Mouse (Mus musculus) macrophage (primary cell): ENCODE data around the gene Krtap11-1. TPM values are rescaled to one million over a fixed set of nuclear protein-coding genes. Genes with fewer than 3 reads are reported as not detected.

ENCODE experiments used
- H3K27ac ChIP-seq: fragments of 350-480 bp; formaldehyde crosslinking; 2 replicates; pipeline ENCODE4 v1.9.0; 2021
- H3K36me3 ChIP-seq: fragments of 350-480 bp; formaldehyde crosslinking; 2 replicates; pipeline ENCODE4 v1.9.0; 2021; ENCODE audit errors: inconsistent target
- H3K4me3 ChIP-seq: fragments of 350-480 bp; formaldehyde crosslinking; 2 replicates; pipeline ENCODE4 v1.9.0; 2021; ENCODE audit errors: inconsistent target
- H3K79me2 ChIP-seq: fragments of 350-480 bp; formaldehyde crosslinking; 2 replicates; pipeline ENCODE4 v1.9.0; 2021; ENCODE audit errors: inconsistent target
- WGBS: methylation state at CpG from one replicate; pipeline ENCODE4 v1.1.7; 2026; ENCODE audit warnings: inconsistent platforms; ENCODE audit not compliant: missing documents; 5-methylcytosine and 5-hydroxymethylcytosine counted together
- polyA plus RNA-seq: library from polyadenylated mRNA; stranded (reverse); fragments of 250-400 nt; gene quantifications from 3 replicates; pipeline ENCODE4 v1.2.4, GENCODE M21; 2018; ENCODE audit warnings: inconsistent platforms

Krtap11-1 gene
- polyA plus RNA-seq, 1 experiment from 2014 or later = not detected

- no peak overlapping the region for H3K27ac ChIP-seq
- WGBS = 91% methylated on average over 6 of the region's 6 CpGs
- no peaks in the 10 kb centered on the region for H3K79me2 ChIP-seq
- no peak overlapping the region for H3K4me3 ChIP-seq
- H3K36me3 ChIP-seq = no peaks in the 10 kb centered on the region
Measured at GRCm38 (mm10) chr16:89537349-89537748, 33.6 kb downstream of the Krtap11-1 start.

GRCm38 (mm10) chr16:89530547-89530946 lies 40.4 kb downstream of the Krtap11-1 start:
- H3K27ac ChIP-seq = no peak overlapping the region
- no peaks in the 10 kb centered on the region for H3K79me2 ChIP-seq
- H3K36me3 ChIP-seq = no peaks in the 10 kb centered on the region
- WGBS = 69% methylated on average over 7 of the region's 7 CpGs
- no peak overlapping the region for H3K4me3 ChIP-seq

- no peak overlapping the region for H3K4me3 ChIP-seq
- no peaks in the 10 kb centered on the region for H3K36me3 ChIP-seq
- H3K27ac ChIP-seq = no peak overlapping the region
- no peaks in the 10 kb centered on the region for H3K79me2 ChIP-seq
- 81% methylated on average over 7 of the region's 7 CpGs for WGBS
Measured at GRCm38 (mm10) chr16:89529846-89530245, 41.1 kb downstream of the Krtap11-1 start.

GRCm38 (mm10) chr16:89528380-89528779 lies 42.6 kb downstream of the Krtap11-1 start:
- H3K4me3 ChIP-seq = no peak overlapping the region
- WGBS = 83% methylated on average over 3 of the region's 3 CpGs

GRCm38 (mm10) chr16:89520996-89521395 lies 50.0 kb downstream of the Krtap11-1 start:
- no peaks in the 10 kb centered on the region for H3K36me3 ChIP-seq
- H3K27ac ChIP-seq = no peak overlapping the region
- H3K79me2 ChIP-seq = no peaks in the 10 kb centered on the region
- no peak overlapping the region for H3K4me3 ChIP-seq
- 97% methylated on average over 4 of the region's 4 CpGs for WGBS

More at GRCm38 (mm10) chr16:89528380-89528779, 42.6 kb downstream of the Krtap11-1 start:
- Histone ChIP-seq H3K36me3 (no peaks in the 10 kb centered on the region), H3K27ac (no peak overlapping the region), H3K79me2 (no peaks in the 10 kb centered on the region)

- WGBS = 91% methylated on average over 2 of the region's 2 CpGs
- no peaks in the 10 kb centered on the region for H3K79me2 ChIP-seq
- H3K4me3 ChIP-seq = no peak overlapping the region
- no peak overlapping the region for H3K27ac ChIP-seq
- H3K36me3 ChIP-seq = no peaks in the 10 kb centered on the region
Measured at GRCm38 (mm10) chr16:89520555-89520954, 50.4 kb downstream of the Krtap11-1 start.

Other genes with a start within 250 kb of the Krtap11-1 start
- gene Krtap21-1, start 167.3 kb downstream of the Krtap11-1 start, polyA plus RNA-seq = not detected in 3 replicates
- gene Krtap6-2, start 151.1 kb downstream of the Krtap11-1 start, polyA plus RNA-seq = not detected in 3 replicates
- gene Krtap8-1, start 83.2 kb downstream of the Krtap11-1 start, polyA plus RNA-seq = not detected in 3 replicates
- not detected in 3 replicates for gene Krtap7-1, start 62.9 kb downstream of the Krtap11-1 start, polyA plus RNA-seq